Mouse (Mus musculus): ENCODE data around the gene Eif4h.

Gene Eif4h

DNA sequence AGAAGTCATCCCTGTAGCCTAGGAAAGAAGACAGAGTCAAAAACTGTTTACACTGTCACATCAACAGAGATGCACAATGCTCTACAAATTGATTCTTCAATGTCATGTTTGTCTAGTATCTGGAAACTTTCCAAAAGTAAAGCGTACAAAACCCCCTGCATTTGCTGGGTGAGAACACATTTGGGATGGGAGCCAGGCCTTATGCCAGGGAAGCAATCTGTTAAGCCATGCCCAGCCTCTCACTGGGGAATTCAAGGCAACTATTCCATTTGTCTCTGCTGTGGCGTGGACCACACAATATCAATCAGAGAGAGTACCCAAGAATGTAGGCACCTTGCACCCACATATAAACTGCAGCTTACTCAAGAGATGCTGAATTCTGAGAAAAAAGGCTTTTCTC lies 17.2 kb downstream of the Eif4h start:
- no peaks in the 10 kb centered on the region for H3K27me3 ChIP-seq (ENCODE audit: insufficient read depth, low read length)
- peaks cover 100% of the 10 kb centered on the region for H3K36me3 ChIP-seq (ENCODE audit: insufficient read depth, low read length)
- no peak overlapping the region for H3K4me3 ChIP-seq (replicated peaks; ENCODE audit: low read length)
- no peaks in the 10 kb centered on the region for H3K9me3 ChIP-seq (ENCODE audit: low read length)
- TF ChIP-seq POU5F1 (IDR thresholded peaks at IDR 0.05; ENCODE audit: borderline replicate concordance, low read length), result no peak
- no peak for TF ChIP-seq NANOG (IDR thresholded peaks at IDR 0.05; ENCODE audit: borderline replicate concordance, low read length)
- TF ChIP-seq CTCF (conservative IDR thresholded peaks at IDR 0.05; ENCODE audit: low read length), result no peak
- peaks cover 66% of the 10 kb centered on the region for H3K4me1 ChIP-seq (replicated peaks; ENCODE audit: low read depth, low read length)

DNA sequence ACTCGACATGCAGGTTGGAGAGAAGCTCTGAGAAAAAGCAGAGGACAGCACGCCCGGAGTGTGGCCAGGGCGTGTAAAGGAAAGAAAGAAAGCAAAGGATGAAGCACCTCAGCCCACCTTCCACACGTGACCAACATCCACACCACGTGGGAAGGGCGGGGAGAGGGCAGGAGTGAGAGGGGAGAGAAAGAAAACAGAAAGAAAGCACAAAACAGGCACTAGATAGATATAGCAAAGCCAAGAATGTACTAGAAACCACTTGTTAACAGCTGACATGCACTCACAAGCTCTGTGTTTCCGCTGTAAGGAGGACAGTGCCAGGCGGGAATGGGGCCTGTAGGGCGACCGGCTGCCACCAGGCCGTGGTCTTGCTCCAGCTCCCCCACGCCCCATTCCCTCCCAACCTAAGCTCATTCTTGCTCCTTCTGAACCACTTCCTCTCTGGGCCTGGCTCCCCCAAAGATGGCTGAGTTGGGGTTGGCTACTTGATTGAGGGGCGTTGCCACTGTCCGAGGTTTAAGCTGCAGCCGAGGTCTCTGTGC lies 18.1 kb downstream of the Eif4h start:
- no peak for TF ChIP-seq CTCF (conservative IDR thresholded peaks at IDR 0.05; ENCODE audit: low read length)
- no peak for TF ChIP-seq NANOG (IDR thresholded peaks at IDR 0.05; ENCODE audit: borderline replicate concordance, low read length)
- TF ChIP-seq POU5F1 (IDR thresholded peaks at IDR 0.05; ENCODE audit: borderline replicate concordance, low read length), result no peak
- peaks cover 92% of the 10 kb centered on the region for H3K36me3 ChIP-seq (ENCODE audit: insufficient read depth, low read length)
- peak overlapping the region; percentile 24; the same call in 1 of the 2 replicates for H3K4me3 ChIP-seq (replicated peaks; ENCODE audit: low read length)
- H3K4me1 ChIP-seq (replicated peaks; ENCODE audit: low read depth, low read length), result peaks cover 63% of the 10 kb centered on the region
- no peaks in the 10 kb centered on the region for H3K27me3 ChIP-seq (ENCODE audit: insufficient read depth, low read length)
- H3K9me3 ChIP-seq (ENCODE audit: low read length), result no peaks in the 10 kb centered on the region

DNA sequence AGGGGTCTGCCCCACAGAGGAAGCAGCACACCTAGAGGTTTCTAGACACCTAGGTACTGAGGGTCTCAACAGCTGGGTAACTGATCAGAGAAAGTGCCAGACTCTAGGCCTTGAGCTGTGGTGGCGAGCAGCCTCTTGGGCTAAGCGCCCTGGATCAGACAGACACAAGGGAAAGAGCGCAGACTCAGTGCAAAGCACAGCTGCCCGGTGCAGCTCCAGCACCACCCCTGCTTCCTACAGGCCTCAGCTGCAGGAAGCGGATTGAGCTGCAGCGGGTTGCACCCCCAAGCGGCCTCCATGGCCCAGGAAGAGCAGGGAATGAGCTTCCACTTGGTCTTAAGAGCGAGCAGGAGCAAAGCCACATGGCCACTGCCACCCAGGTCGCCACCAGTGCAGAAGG lies 18.8 kb downstream of the Eif4h start:
- peak overlapping the region; percentile 24; the same call in 1 of the 2 replicates for H3K4me3 ChIP-seq (replicated peaks; ENCODE audit: low read length)
- no peaks in the 10 kb centered on the region for H3K9me3 ChIP-seq (ENCODE audit: low read length)
- no peaks in the 10 kb centered on the region for H3K27me3 ChIP-seq (ENCODE audit: insufficient read depth, low read length)
- H3K36me3 ChIP-seq (ENCODE audit: insufficient read depth, low read length), result peaks cover 90% of the 10 kb centered on the region
- no peak for TF ChIP-seq CTCF (conservative IDR thresholded peaks at IDR 0.05; ENCODE audit: low read length)
- TF ChIP-seq NANOG (IDR thresholded peaks at IDR 0.05; ENCODE audit: borderline replicate concordance, low read length), result no peak
- TF ChIP-seq POU5F1 (IDR thresholded peaks at IDR 0.05; ENCODE audit: borderline replicate concordance, low read length), result no peak
- peaks cover 63% of the 10 kb centered on the region for H3K4me1 ChIP-seq (replicated peaks; ENCODE audit: low read depth, low read length)

DNA sequence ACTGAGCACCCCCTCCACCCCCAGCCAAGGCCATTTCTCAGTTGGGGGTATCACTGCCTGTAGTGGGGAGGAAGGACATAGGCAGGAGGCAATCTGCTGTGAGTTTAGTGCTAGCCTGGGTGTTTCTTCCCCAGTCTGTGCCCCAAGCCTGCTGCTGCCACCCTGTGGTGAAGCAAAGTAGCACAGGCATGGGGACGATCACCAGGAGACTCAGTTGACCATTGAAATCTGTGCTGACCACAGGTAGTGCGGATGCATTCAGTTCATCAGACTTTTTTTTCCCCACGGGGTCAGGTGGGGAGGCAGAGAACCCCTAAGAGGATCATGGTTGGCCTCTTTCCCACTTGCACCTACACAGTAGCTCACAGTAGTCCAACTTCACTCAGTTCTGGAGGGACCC lies 22.2 kb downstream of the Eif4h start:
- H3K4me1 ChIP-seq (replicated peaks; ENCODE audit: low read depth, low read length), result peaks cover 57% of the 10 kb centered on the region
- TF ChIP-seq CTCF (conservative IDR thresholded peaks at IDR 0.05; ENCODE audit: low read length), result peak; percentile 95
- TF ChIP-seq NANOG (IDR thresholded peaks at IDR 0.05; ENCODE audit: borderline replicate concordance, low read length), result no peak
- H3K9me3 ChIP-seq (ENCODE audit: low read length), result no peaks in the 10 kb centered on the region
- no peaks in the 10 kb centered on the region for H3K27me3 ChIP-seq (ENCODE audit: insufficient read depth, low read length)
- peaks cover 66% of the 10 kb centered on the region for H3K36me3 ChIP-seq (ENCODE audit: insufficient read depth, low read length)
- H3K4me3 ChIP-seq (replicated peaks; ENCODE audit: low read length), result no peak overlapping the region

DNA sequence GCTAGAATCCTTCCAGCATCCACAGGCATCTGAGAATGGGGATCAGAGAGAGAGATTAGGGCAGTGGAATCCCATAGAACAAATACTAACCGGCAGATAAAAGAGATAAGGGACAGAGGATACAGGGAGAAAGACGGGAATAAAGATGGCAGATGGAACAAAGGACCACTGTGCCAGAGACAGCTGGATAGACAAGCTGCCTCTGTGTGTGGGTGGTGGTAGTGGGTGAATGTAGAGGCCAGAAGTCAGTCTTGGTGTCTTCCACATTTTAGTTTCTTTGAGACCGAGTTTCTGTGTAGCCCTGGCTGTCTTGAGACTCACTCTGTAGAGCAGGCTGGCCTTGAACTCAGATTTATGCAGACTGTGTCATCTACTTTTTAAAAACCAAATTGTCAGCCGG lies 23.5 kb downstream of the Eif4h start:
- Histone ChIP-seq H3K9me3 (ENCODE audit: low read length) (no peaks in the 10 kb centered on the region), H3K4me3 (replicated peaks; ENCODE audit: low read length) (no peak overlapping the region), H3K4me1 (replicated peaks; ENCODE audit: low read depth, low read length) (peaks cover 49% of the 10 kb centered on the region), H3K27me3 (ENCODE audit: insufficient read depth, low read length) (no peaks in the 10 kb centered on the region), H3K36me3 (ENCODE audit: insufficient read depth, low read length) (peaks cover 53% of the 10 kb centered on the region)
- TF ChIP-seq NANOG (IDR thresholded peaks at IDR 0.05; ENCODE audit: borderline replicate concordance, low read length), result no peak
- TF ChIP-seq CTCF (conservative IDR thresholded peaks at IDR 0.05; ENCODE audit: low read length), result no peak
- TF ChIP-seq POU5F1 (IDR thresholded peaks at IDR 0.05; ENCODE audit: borderline replicate concordance, low read length), result no peak

DNA sequence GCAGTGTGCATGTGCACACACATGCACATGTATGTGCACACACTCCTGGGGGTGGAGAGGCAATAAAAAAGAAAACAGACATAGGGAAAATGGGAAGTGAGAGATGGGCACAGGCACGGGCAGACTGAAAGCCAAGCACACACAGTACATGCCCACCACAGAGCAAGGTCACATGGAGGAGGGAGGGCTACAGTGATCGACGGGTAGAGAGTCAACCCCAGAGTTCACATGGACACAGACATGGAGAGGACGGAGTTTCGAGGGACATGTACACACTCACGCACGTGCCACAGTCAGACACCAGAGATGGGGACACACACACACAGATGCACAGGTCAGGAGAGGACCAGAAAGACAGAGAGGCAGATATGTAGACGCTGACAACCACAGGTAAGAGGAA lies 23.9 kb downstream of the Eif4h start:
- TF ChIP-seq NANOG (IDR thresholded peaks at IDR 0.05; ENCODE audit: borderline replicate concordance, low read length) (no peak), CTCF (conservative IDR thresholded peaks at IDR 0.05; ENCODE audit: low read length) (no peak), POU5F1 (IDR thresholded peaks at IDR 0.05; ENCODE audit: borderline replicate concordance, low read length) (no peak)
- Histone ChIP-seq H3K9me3 (ENCODE audit: low read length) (no peaks in the 10 kb centered on the region), H3K27me3 (ENCODE audit: insufficient read depth, low read length) (no peaks in the 10 kb centered on the region), H3K4me3 (replicated peaks; ENCODE audit: low read length) (no peak overlapping the region), H3K36me3 (ENCODE audit: insufficient read depth, low read length) (peaks cover 49% of the 10 kb centered on the region), H3K4me1 (replicated peaks; ENCODE audit: low read depth, low read length) (peaks cover 45% of the 10 kb centered on the region)

DNA sequence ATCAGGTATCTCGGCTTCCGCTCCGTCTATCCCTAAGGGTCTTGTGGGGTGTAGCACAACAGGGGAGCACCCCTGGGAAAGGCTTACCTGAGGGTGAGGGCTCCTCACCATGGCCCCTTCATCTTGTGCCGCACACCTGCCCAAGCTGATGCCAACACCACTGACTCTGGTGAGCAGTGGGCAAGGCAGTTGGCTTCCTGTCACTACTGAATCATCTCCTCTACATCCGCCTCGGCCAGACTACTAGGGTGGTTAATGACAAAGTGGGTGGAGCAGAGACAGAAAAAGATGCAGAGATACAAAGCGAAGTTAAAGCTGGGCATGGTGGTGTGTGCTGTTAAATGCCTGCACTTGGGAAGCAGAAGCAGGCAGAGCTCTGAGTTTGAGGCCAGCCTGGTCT lies 24.5 kb downstream of the Eif4h start, which contains the start of gene Lat2:
Lat2 (minus strand) TSS at position 224 of the 400 bp plus-strand sequence.
- Histone ChIP-seq H3K36me3 (ENCODE audit: insufficient read depth, low read length) (peaks cover 44% of the 10 kb centered on the region), H3K27me3 (ENCODE audit: insufficient read depth, low read length) (no peaks in the 10 kb centered on the region), H3K9me3 (ENCODE audit: low read length) (no peaks in the 10 kb centered on the region), H3K4me1 (replicated peaks; ENCODE audit: low read depth, low read length) (peaks cover 47% of the 10 kb centered on the region), H3K4me3 (replicated peaks; ENCODE audit: low read length) (no peak within 1 kb of the TSS)
- TF ChIP-seq NANOG (IDR thresholded peaks at IDR 0.05; ENCODE audit: borderline replicate concordance, low read length) (no peak), POU5F1 (IDR thresholded peaks at IDR 0.05; ENCODE audit: borderline replicate concordance, low read length) (no peak), CTCF (conservative IDR thresholded peaks at IDR 0.05; ENCODE audit: low read length) (no peak)

DNA sequence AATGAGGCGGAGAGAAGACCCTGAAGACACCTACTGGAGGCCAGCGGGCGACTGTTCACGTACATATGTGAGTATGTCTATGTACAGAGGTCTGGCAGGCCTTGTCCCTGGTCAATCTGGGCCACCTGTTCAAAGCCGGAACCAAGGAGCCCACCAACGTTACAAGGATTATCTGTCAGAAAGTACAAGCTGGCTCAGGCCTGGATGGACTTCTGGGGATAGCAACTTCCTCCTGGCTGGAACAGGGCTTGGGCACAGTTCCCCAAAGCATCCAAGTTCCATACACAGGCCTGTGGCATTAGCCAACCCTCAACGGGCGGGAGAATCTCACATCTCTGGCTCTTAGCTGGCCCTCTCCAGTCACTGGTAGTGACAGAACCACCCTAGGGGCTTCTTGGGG lies 25.0 kb downstream of the Eif4h start:
- TF ChIP-seq POU5F1 (IDR thresholded peaks at IDR 0.05; ENCODE audit: borderline replicate concordance, low read length) (no peak), CTCF (conservative IDR thresholded peaks at IDR 0.05; ENCODE audit: low read length) (no peak), NANOG (IDR thresholded peaks at IDR 0.05; ENCODE audit: borderline replicate concordance, low read length) (no peak)
- H3K4me3 ChIP-seq (replicated peaks; ENCODE audit: low read length), result no peak overlapping the region
- H3K4me1 ChIP-seq (replicated peaks; ENCODE audit: low read depth, low read length), result peaks cover 48% of the 10 kb centered on the region
- H3K9me3 ChIP-seq (ENCODE audit: low read length), result no peaks in the 10 kb centered on the region
- no peaks in the 10 kb centered on the region for H3K27me3 ChIP-seq (ENCODE audit: insufficient read depth, low read length)
- H3K36me3 ChIP-seq (ENCODE audit: insufficient read depth, low read length), result peaks cover 39% of the 10 kb centered on the region

DNA sequence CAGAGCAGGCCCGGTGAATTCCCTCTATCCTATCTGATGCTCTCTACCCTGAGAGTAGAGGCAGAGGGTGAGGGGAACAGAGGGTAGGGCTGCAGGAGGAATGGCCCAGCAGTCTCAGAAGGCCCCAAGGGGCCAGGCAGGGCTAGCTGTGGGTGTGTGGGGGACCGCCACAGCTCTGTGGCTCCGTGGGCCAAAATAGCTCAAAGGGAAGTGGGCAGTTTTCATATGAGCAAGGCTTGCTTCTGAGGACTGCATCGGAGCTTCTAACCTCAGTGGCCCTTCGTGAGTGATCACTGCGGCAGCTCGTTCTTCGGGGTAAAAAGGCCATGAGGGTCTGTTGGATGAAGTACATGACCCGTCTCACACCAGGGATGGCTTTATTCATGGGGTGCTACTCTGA lies 25.6 kb downstream of the Eif4h start:
- H3K4me3 ChIP-seq (replicated peaks; ENCODE audit: low read length), result no peak overlapping the region
- peaks cover 33% of the 10 kb centered on the region for H3K36me3 ChIP-seq (ENCODE audit: insufficient read depth, low read length)
- H3K4me1 ChIP-seq (replicated peaks; ENCODE audit: low read depth, low read length), result peaks cover 51% of the 10 kb centered on the region
- H3K27me3 ChIP-seq (ENCODE audit: insufficient read depth, low read length), result no peaks in the 10 kb centered on the region
- TF ChIP-seq POU5F1 (IDR thresholded peaks at IDR 0.05; ENCODE audit: borderline replicate concordance, low read length), result no peak
- TF ChIP-seq CTCF (conservative IDR thresholded peaks at IDR 0.05; ENCODE audit: low read length), result no peak
- TF ChIP-seq NANOG (IDR thresholded peaks at IDR 0.05; ENCODE audit: borderline replicate concordance, low read length), result no peak
- no peaks in the 10 kb centered on the region for H3K9me3 ChIP-seq (ENCODE audit: low read length)

Measured in E14TG2a.4 (cell line).